In genomic region chr16:13819806-13820500, GRCm38 (mm10) we compare ENCODE assay signal across 8 mouse cellular contexts. TPM values are rescaled to one million over a fixed set of nuclear protein-coding genes. Genes with fewer than 3 reads are reported as not detected.
DNase-seq lines count a peak whose midpoint lies in the region; ATAC-seq and TF ChIP-seq lines count a peak whose summit lies in the region.

No protein-coding gene starts in this region.

- H3K27ac ChIP-seq in heart, embryonic 13.5 days (replicated peaks): peak overlapping the region; percentile 98
- H3K27ac ChIP-seq in forebrain, embryonic 11.5 days (ENCODE audit: low read depth, low read length): no peak overlapping the region
- peak overlapping the region; percentile 69 for H3K27ac ChIP-seq in limb, embryonic 13.5 days

- H3K4me2 ChIP-seq in heart, embryonic 13.5 days: peak overlapping the region; percentile 76
- H3K4me2 ChIP-seq in forebrain, embryonic 11.5 days (ENCODE audit: low read depth, low read length, severe bottlenecking): peak overlapping the region; percentile 53
- H3K4me2 ChIP-seq in limb, embryonic 13.5 days (replicated peaks): peak overlapping the region; percentile 78

- H3K36me3 ChIP-seq in heart, embryonic 13.5 days: peaks cover 28% of the 10 kb centered on the region
- H3K36me3 ChIP-seq in G1E (replicated peaks): peaks cover 44% of the 10 kb centered on the region
- no peaks in the 10 kb centered on the region; the same call in none of the 2 replicates for H3K36me3 ChIP-seq in forebrain, embryonic 11.5 days (ENCODE audit: control insufficient read depth, insufficient read depth, low read length)
- H3K36me3 ChIP-seq in limb, embryonic 13.5 days: peaks cover 26% of the 10 kb centered on the region

- DNase-seq in heart, postnatal 4 days: no peak
- DNase-seq in G1E (ENCODE audit: low spot score): no peak
- no peak for DNase-seq in forebrain, embryonic 11.5 days (ENCODE audit: low spot score)
- peak; percentile 26 for DNase-seq in retina, embryonic 14.5 days (ENCODE audit: low spot score)
- no peak for DNase-seq in cerebellum, adult 8-10 months
- DNase-seq in yolk sac, embryonic 10.5 days (ENCODE audit: low spot score): no peak

- WGBS in heart, embryonic 13.5 days: 26% methylated on average over 12 of the region's 12 CpGs
- WGBS in forebrain, embryonic 11.5 days: 47% methylated on average over 12 of the region's 12 CpGs
- 35% methylated on average over 12 of the region's 12 CpGs for WGBS in limb, embryonic 13.5 days

- peak overlapping the region; percentile 89 for H3K9ac ChIP-seq in heart, embryonic 13.5 days
- H3K9ac ChIP-seq in forebrain, embryonic 11.5 days (ENCODE audit: low read length): peak overlapping the region; percentile 55
- peak overlapping the region; percentile 89 for H3K9ac ChIP-seq in limb, embryonic 13.5 days

- H3K27me3 ChIP-seq in heart, embryonic 13.5 days (replicated peaks): no peaks in the 10 kb centered on the region
- H3K27me3 ChIP-seq in G1E (ENCODE audit: insufficient read depth, low read length): no peaks in the 10 kb centered on the region
- no peaks in the 10 kb centered on the region for H3K27me3 ChIP-seq in forebrain, embryonic 11.5 days (ENCODE audit: control insufficient read depth, insufficient read depth, low read length)
- H3K27me3 ChIP-seq in limb, embryonic 13.5 days: no peaks in the 10 kb centered on the region

- ATAC-seq in heart, embryonic 13.5 days (ENCODE audit: extremely low read depth, insufficient number of reproducible peaks, low FRiP score, low TSS enrichment): no peak
- ATAC-seq in G1E (ENCODE audit: extremely low read depth, insufficient number of reproducible peaks, low FRiP score, poor library complexity, severe bottlenecking): no peak
- peak; percentile 0; the same call in 1 of the 2 replicates for ATAC-seq in forebrain, embryonic 11.5 days (replicated peaks; ENCODE audit: low FRiP score)
- no peak for ATAC-seq in limb, embryonic 13.5 days (ENCODE audit: low FRiP score, low read depth)

- peak overlapping the region; percentile 72 for H3K4me3 ChIP-seq in heart, embryonic 13.5 days
- peak overlapping the region; percentile 86 for H3K4me3 ChIP-seq in G1E (ENCODE audit: low read depth, low read length)
- peak overlapping the region; percentile 52 for H3K4me3 ChIP-seq in forebrain, embryonic 11.5 days (ENCODE audit: low read depth, low read length)
- H3K4me3 ChIP-seq in limb, embryonic 13.5 days: peak overlapping the region; percentile 82

- no peaks in the 10 kb centered on the region for H3K9me3 ChIP-seq in heart, embryonic 13.5 days
- H3K9me3 ChIP-seq in G1E (replicated peaks): no peaks in the 10 kb centered on the region
- H3K9me3 ChIP-seq in forebrain, embryonic 11.5 days (ENCODE audit: control insufficient read depth, low read length): no peaks in the 10 kb centered on the region
- no peaks in the 10 kb centered on the region for H3K9me3 ChIP-seq in limb, embryonic 13.5 days

- peaks cover 25% of the 10 kb centered on the region for H3K4me1 ChIP-seq in heart, embryonic 13.5 days
- peaks cover 45% of the 10 kb centered on the region for H3K4me1 ChIP-seq in G1E (ENCODE audit: insufficient read depth, low read depth, low read length)
- peaks cover 5% of the 10 kb centered on the region; the same call in 1 of the 2 replicates for H3K4me1 ChIP-seq in forebrain, embryonic 11.5 days (replicated peaks; ENCODE audit: control insufficient read depth, insufficient read depth, low read length)
- H3K4me1 ChIP-seq in limb, embryonic 13.5 days: peaks cover 32% of the 10 kb centered on the region

- no peak for TF ChIP-seq CTCF in G1E (IDR thresholded peaks at IDR 0.05; ENCODE audit: low read depth, low read length)

RNA-seq across cellular contexts. Expression of gene Ntan1, which starts 1.3 kb away (rescaled TPM):
- 145 and 149 TPM in 2 replicates for polyA plus RNA-seq in heart, embryonic 13.5 days (2015; fragmentation: Nextera tagmentation; extraction: Ambion mirVana)
- 10 to 100 TPM; 74.8 to 76.1 TPM for total RNA-seq in heart, postnatal 4 days (2021)
- total RNA-seq in G1E (2014; fragmentation: Nextera tagmentation) (39.7 and 54.2 TPM in 2 replicates), G1E (2017) (36.5 and 42.0 TPM in 2 replicates)
- polyA plus RNA-seq in G1E (2012): 9.0 and 9.2 TPM in 2 replicates
- polyA plus RNA-seq in forebrain, embryonic 11.5 days (2014; fragmentation: Nextera tagmentation; extraction: Ambion mirVana): 151 and 159 TPM in 2 replicates
- polyA plus RNA-seq in limb, embryonic 13.5 days (2015; fragmentation: Nextera tagmentation; extraction: Ambion mirVana): 204 and 208 TPM in 2 replicates

RNA-seq across cellular contexts. Expression of gene Rrn3, which starts 39.4 kb away (rescaled TPM):
- polyA plus RNA-seq in heart, embryonic 13.5 days (2015; fragmentation: Nextera tagmentation; extraction: Ambion mirVana): 48.2 and 50.8 TPM in 2 replicates
- total RNA-seq in heart, postnatal 4 days (2021): 10 to 100 TPM; 46.7 to 49.4 TPM
- total RNA-seq in G1E (2014; fragmentation: Nextera tagmentation): 67.6 and 67.8 TPM in 2 replicates
- total RNA-seq in G1E (2017): 65.8 and 72.3 TPM in 2 replicates
- polyA plus RNA-seq in G1E (2012): 18.3 and 21.2 TPM in 2 replicates
- 102 and 107 TPM in 2 replicates for polyA plus RNA-seq in forebrain, embryonic 11.5 days (2014; fragmentation: Nextera tagmentation; extraction: Ambion mirVana)
- polyA plus RNA-seq in limb, embryonic 13.5 days (2015; fragmentation: Nextera tagmentation; extraction: Ambion mirVana): 66.3 and 67.1 TPM in 2 replicates

Comparison
In these comparisons a context has a peak if more than half of its experiments do, and no peak if none do; other contexts are left out.
1. RNA of gene Ntan1, which starts 1.3 kb away (polyA plus RNA-seq): 204 to 208 TPM in limb, embryonic 13.5 days, 151 to 159 TPM in forebrain, embryonic 11.5 days and 145 to 149 TPM in heart, embryonic 13.5 days; 9.0 to 9.2 TPM in G1E; every median in the first group is over 10 times any median in the second.
2. Peak in every context shown above with its lines, with median percentiles within 50 percentile points of each other: H3K4me2 ChIP-seq, H3K4me3 ChIP-seq and H3K9ac ChIP-seq.